Mouse (Mus musculus): ENCODE measurements at regions not wholly inside any gene's neighbourhood (a gene's known extent, or its start where the extent isn't known, plus 50 kb on each side); places are given as distances from the start of the nearest gene placed in this dataset.

GRCm38 (mm10) chr14:99635556-99636150, 337.2 kb downstream of the Klf5 start:
- no peaks in the 10 kb centered on the region for H3K36me3 ChIP-seq (ENCODE audit: control insufficient read depth, insufficient read depth, low read length)
- 50% methylated on average over 4 of the region's 4 CpGs for WGBS
- no peak overlapping the region for H3K9ac ChIP-seq (ENCODE audit: low read length)
- H3K9me3 ChIP-seq (ENCODE audit: control insufficient read depth, low read length), result no peaks in the 10 kb centered on the region
- ATAC-seq (ENCODE audit: insufficient number of reproducible peaks, insufficient read depth, low FRiP score, low read depth), result no peak
- no peak overlapping the region for H3K4me3 ChIP-seq (ENCODE audit: control insufficient read depth in 1 of 2, insufficient read depth in 1 of 2, low read depth in 1 of 2, low read length in 2 of 2)
- no peak overlapping the region for H3K27ac ChIP-seq (replicated peaks in 1 of 2; ENCODE audit: control insufficient read depth in 1 of 2, insufficient read depth in 1 of 2, low read depth in 2 of 2, low read length in 2 of 2)
- no peak overlapping the region for H3K4me2 ChIP-seq (ENCODE audit: low read length)
- H3K27me3 ChIP-seq (ENCODE audit: control insufficient read depth, insufficient read depth, low read length), result no peaks in the 10 kb centered on the region
- 0 out of 4 replicates have a peak, but pooled peaks cover 0 to 2% of the 10 kb centered on the region in 2 experiments for H3K4me1 ChIP-seq (ENCODE audit: control insufficient read depth in 2 of 2, insufficient read depth in 2 of 2, low read length in 2 of 2)

- Histone ChIP-seq H3K9ac (ENCODE audit: low read length) (no peak overlapping the region), H3K36me3 (ENCODE audit: control insufficient read depth, insufficient read depth, low read length) (no peaks in the 10 kb centered on the region), H3K9me3 (ENCODE audit: control insufficient read depth, low read length) (no peaks in the 10 kb centered on the region), H3K27me3 (ENCODE audit: control insufficient read depth, insufficient read depth, low read length) (no peaks in the 10 kb centered on the region), H3K4me3 (ENCODE audit: control insufficient read depth in 1 of 2, insufficient read depth in 1 of 2, low read depth in 1 of 2, low read length in 2 of 2) (no peak overlapping the region), H3K4me2 (ENCODE audit: low read length) (no peak overlapping the region), H3K4me1 (ENCODE audit: control insufficient read depth in 2 of 2, insufficient read depth in 2 of 2, low read length in 2 of 2) (no peaks in the 10 kb centered on the region), H3K27ac (replicated peaks in 1 of 2; ENCODE audit: control insufficient read depth in 1 of 2, insufficient read depth in 1 of 2, low read depth in 2 of 2, low read length in 2 of 2) (no peak overlapping the region)
- ATAC-seq (ENCODE audit: insufficient number of reproducible peaks, insufficient read depth, low FRiP score, low read depth), result no peak
- WGBS, result 83% methylated on average over 15 of the region's 15 CpGs
Observed at GRCm38 (mm10) chr14:99641475-99642453, 343.3 kb downstream of the Klf5 start.

GRCm38 (mm10) chr14:99646323-99646722, 347.8 kb downstream of the Klf5 start:
- H3K27me3 ChIP-seq (ENCODE audit: control insufficient read depth, insufficient read depth, low read length), result no peaks in the 10 kb centered on the region
- no peak overlapping the region for H3K9ac ChIP-seq (ENCODE audit: low read length)
- WGBS, result 83% methylated on average over 3 of the region's 3 CpGs
- no peak overlapping the region for H3K4me3 ChIP-seq (ENCODE audit: control insufficient read depth in 1 of 2, insufficient read depth in 1 of 2, low read depth in 1 of 2, low read length in 2 of 2)
- H3K4me2 ChIP-seq (ENCODE audit: low read length), result no peak overlapping the region
- H3K9me3 ChIP-seq (ENCODE audit: control insufficient read depth, low read length), result no peaks in the 10 kb centered on the region
- ATAC-seq (ENCODE audit: insufficient number of reproducible peaks, insufficient read depth, low FRiP score, low read depth), result no peak
- H3K4me1 ChIP-seq (ENCODE audit: control insufficient read depth in 2 of 2, insufficient read depth in 2 of 2, low read length in 2 of 2), result no peaks in the 10 kb centered on the region
- no peak overlapping the region for H3K27ac ChIP-seq (replicated peaks in 1 of 2; ENCODE audit: control insufficient read depth in 1 of 2, insufficient read depth in 1 of 2, low read depth in 2 of 2, low read length in 2 of 2)
- no peaks in the 10 kb centered on the region for H3K36me3 ChIP-seq (ENCODE audit: control insufficient read depth, insufficient read depth, low read length)

- H3K9me3 ChIP-seq (ENCODE audit: control insufficient read depth, low read length), result no peaks in the 10 kb centered on the region
- no peak for ATAC-seq (ENCODE audit: insufficient number of reproducible peaks, insufficient read depth, low FRiP score, low read depth)
- H3K4me2 ChIP-seq (ENCODE audit: low read length), result no peak overlapping the region
- H3K4me3 ChIP-seq (ENCODE audit: control insufficient read depth in 1 of 2, insufficient read depth in 1 of 2, low read depth in 1 of 2, low read length in 2 of 2), result no peak overlapping the region
- H3K36me3 ChIP-seq (ENCODE audit: control insufficient read depth, insufficient read depth, low read length), result no peaks in the 10 kb centered on the region
- H3K27me3 ChIP-seq (ENCODE audit: control insufficient read depth, insufficient read depth, low read length), result no peaks in the 10 kb centered on the region
- no peaks in the 10 kb centered on the region for H3K4me1 ChIP-seq (ENCODE audit: control insufficient read depth in 2 of 2, insufficient read depth in 2 of 2, low read length in 2 of 2)
- no peak overlapping the region for H3K27ac ChIP-seq (replicated peaks in 1 of 2; ENCODE audit: control insufficient read depth in 1 of 2, insufficient read depth in 1 of 2, low read depth in 2 of 2, low read length in 2 of 2)
- no peak overlapping the region for H3K9ac ChIP-seq (ENCODE audit: low read length)
- WGBS, result 80% methylated on average over 3 of the region's 3 CpGs
Observed at GRCm38 (mm10) chr14:99674399-99674798, 375.9 kb downstream of the Klf5 start.

GRCm38 (mm10) chr14:99687062-99687806, 388.7 kb downstream of the Klf5 start:
- H3K27ac ChIP-seq (replicated peaks in 1 of 2; ENCODE audit: control insufficient read depth in 1 of 2, insufficient read depth in 1 of 2, low read depth in 2 of 2, low read length in 2 of 2), result no peak overlapping the region
- no peaks in the 10 kb centered on the region for H3K4me1 ChIP-seq (ENCODE audit: control insufficient read depth in 2 of 2, insufficient read depth in 2 of 2, low read length in 2 of 2)
- no peak for ATAC-seq (ENCODE audit: insufficient number of reproducible peaks, insufficient read depth, low FRiP score, low read depth)
- H3K27me3 ChIP-seq (ENCODE audit: control insufficient read depth, insufficient read depth, low read length), result no peaks in the 10 kb centered on the region
- no peak overlapping the region for H3K4me3 ChIP-seq (ENCODE audit: control insufficient read depth in 1 of 2, insufficient read depth in 1 of 2, low read depth in 1 of 2, low read length in 2 of 2)
- H3K9ac ChIP-seq (ENCODE audit: low read length), result no peak overlapping the region
- no peaks in the 10 kb centered on the region for H3K9me3 ChIP-seq (ENCODE audit: control insufficient read depth, low read length)
- WGBS, result 76% methylated on average over 8 of the region's 8 CpGs
- no peak overlapping the region for H3K4me2 ChIP-seq (ENCODE audit: low read length)
- H3K36me3 ChIP-seq (ENCODE audit: control insufficient read depth, insufficient read depth, low read length), result no peaks in the 10 kb centered on the region

- no peaks in the 10 kb centered on the region for H3K36me3 ChIP-seq (ENCODE audit: control insufficient read depth, insufficient read depth, low read length)
- no peaks in the 10 kb centered on the region for H3K4me1 ChIP-seq (ENCODE audit: control insufficient read depth in 2 of 2, insufficient read depth in 2 of 2, low read length in 2 of 2)
- no peak overlapping the region for H3K4me3 ChIP-seq (ENCODE audit: control insufficient read depth in 1 of 2, insufficient read depth in 1 of 2, low read depth in 1 of 2, low read length in 2 of 2)
- H3K9me3 ChIP-seq (ENCODE audit: control insufficient read depth, low read length), result no peaks in the 10 kb centered on the region
- no peak overlapping the region for H3K27ac ChIP-seq (replicated peaks in 1 of 2; ENCODE audit: control insufficient read depth in 1 of 2, insufficient read depth in 1 of 2, low read depth in 2 of 2, low read length in 2 of 2)
- ATAC-seq (ENCODE audit: insufficient number of reproducible peaks, insufficient read depth, low FRiP score, low read depth), result no peak
- no peak overlapping the region for H3K4me2 ChIP-seq (ENCODE audit: low read length)
- no peaks in the 10 kb centered on the region for H3K27me3 ChIP-seq (ENCODE audit: control insufficient read depth, insufficient read depth, low read length)
- H3K9ac ChIP-seq (ENCODE audit: low read length), result no peak overlapping the region
- 87% methylated on average over 4 of the region's 4 CpGs for WGBS
Observed at GRCm38 (mm10) chr14:99688415-99688814, 389.9 kb downstream of the Klf5 start.

- Histone ChIP-seq H3K4me1 (ENCODE audit: control insufficient read depth in 2 of 2, insufficient read depth in 2 of 2, low read length in 2 of 2) (no peaks in the 10 kb centered on the region), H3K27me3 (ENCODE audit: control insufficient read depth, insufficient read depth, low read length) (no peaks in the 10 kb centered on the region), H3K9me3 (ENCODE audit: control insufficient read depth, low read length) (no peaks in the 10 kb centered on the region), H3K4me2 (ENCODE audit: low read length) (no peak overlapping the region), H3K27ac (replicated peaks in 1 of 2; ENCODE audit: control insufficient read depth in 1 of 2, insufficient read depth in 1 of 2, low read depth in 2 of 2, low read length in 2 of 2) (no peak overlapping the region), H3K36me3 (ENCODE audit: control insufficient read depth, insufficient read depth, low read length) (no peaks in the 10 kb centered on the region), H3K9ac (ENCODE audit: low read length) (no peak overlapping the region), H3K4me3 (ENCODE audit: control insufficient read depth in 1 of 2, insufficient read depth in 1 of 2, low read depth in 1 of 2, low read length in 2 of 2) (no peak overlapping the region)
- WGBS, result 88% methylated on average over 7 of the region's 7 CpGs
- no peak for ATAC-seq (ENCODE audit: insufficient number of reproducible peaks, insufficient read depth, low FRiP score, low read depth)
Observed at GRCm38 (mm10) chr14:99696301-99696700, 397.8 kb downstream of the Klf5 start.
